8 mouse cellular contexts compared by ENCODE assay signal in the genomic region with DNA sequence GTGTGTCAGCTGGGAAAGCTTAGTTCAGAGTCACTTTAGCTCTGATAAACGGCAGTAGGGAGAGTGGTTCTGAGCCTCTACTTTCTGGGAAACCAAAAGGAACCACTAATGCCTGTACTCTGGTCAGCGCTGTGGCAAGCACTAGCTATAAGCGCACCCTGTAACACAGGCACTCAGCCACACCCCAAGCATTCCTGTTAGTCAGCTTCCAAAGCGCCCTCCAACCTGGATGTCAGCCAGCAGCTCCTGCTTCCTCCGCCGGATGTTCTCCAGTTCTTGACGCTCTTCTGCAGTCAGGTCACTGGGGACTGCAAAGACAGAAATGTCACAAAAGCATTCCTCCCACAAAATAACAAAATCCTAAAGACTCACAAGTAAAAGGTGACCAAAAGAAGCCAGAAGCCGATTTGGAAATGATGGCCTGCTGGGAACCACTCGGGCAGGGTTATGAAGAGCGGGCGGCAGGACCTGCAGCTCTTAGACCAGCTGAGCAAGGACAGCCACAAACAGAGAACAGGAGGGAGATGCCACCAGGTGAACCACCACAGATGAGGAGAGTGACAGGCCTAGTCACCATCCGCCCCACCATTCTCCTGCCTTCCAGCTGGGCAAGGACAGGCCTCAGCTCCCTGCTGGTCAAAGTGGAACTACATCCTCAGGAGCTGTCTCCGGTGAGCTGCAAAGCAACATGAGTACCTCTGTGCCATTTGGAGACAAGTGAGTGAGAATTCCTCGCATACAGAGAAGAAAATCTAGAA. TPM values are rescaled to one million over a fixed set of nuclear protein-coding genes. Genes with fewer than 3 reads are reported as not detected.
A peak's percentile ranks its signal among the peaks of the same experiment; 100 is the strongest.
DNase-seq lines count a peak whose midpoint lies in the region; ATAC-seq and TF ChIP-seq lines count a peak whose summit lies in the region.

No protein-coding gene starts in this region.

- 0 out of 2 replicates have a peak overlapping the region, but pooled peaks have one; percentile 21 for H3K27ac ChIP-seq in forebrain, postnatal 0 days (ENCODE audit: low read depth, low read length)
- no peak overlapping the region for H3K27ac ChIP-seq in forebrain, embryonic 15.5 days (replicated peaks)
- peak overlapping the region; percentile 24; the same call in 1 of the 2 replicates for H3K27ac ChIP-seq in embryonic facial prominence, embryonic 14.5 days (replicated peaks; ENCODE audit: low read depth, low read length)
- peak overlapping the region; percentile 15; the same call in 1 of the 2 replicates for H3K27ac ChIP-seq in intestine, embryonic 15.5 days
- peak overlapping the region; percentile 58 for H3K27ac ChIP-seq in lung, embryonic 16.5 days (ENCODE audit: low read length)
- H3K27ac ChIP-seq in midbrain, embryonic 16.5 days (ENCODE audit: low read length): no peak overlapping the region

- peak; percentile 13; the same call in 1 of the 2 replicates for TF ChIP-seq CTCF in forebrain, postnatal 0 days (IDR thresholded peaks at IDR 0.05; ENCODE audit: low read depth)

- 60% methylated on average over 14 of the region's 14 CpGs for WGBS in forebrain, postnatal 0 days
- 61% methylated on average over 14 of the region's 14 CpGs for WGBS in forebrain, embryonic 15.5 days
- WGBS in embryonic facial prominence, embryonic 14.5 days: 53% methylated on average over 14 of the region's 14 CpGs
- 51% methylated on average over 14 of the region's 14 CpGs for WGBS in intestine, embryonic 15.5 days
- 31% methylated on average over 14 of the region's 14 CpGs for WGBS in lung, embryonic 16.5 days
- 71% methylated on average over 14 of the region's 14 CpGs for WGBS in midbrain, embryonic 16.5 days

- no peak for ATAC-seq in forebrain, postnatal 0 days
- ATAC-seq in forebrain, embryonic 15.5 days (replicated peaks): no peak
- ATAC-seq in embryonic facial prominence, embryonic 14.5 days (ENCODE audit: low read depth): 0 out of 2 replicates have a peak, but pooled peaks have one; percentile 54
- ATAC-seq in intestine, embryonic 15.5 days: peak; percentile 74
- peak; percentile 86 for ATAC-seq in lung, embryonic 16.5 days (ENCODE audit: low read depth)
- no peak for ATAC-seq in midbrain, embryonic 16.5 days

- no peak overlapping the region for H3K4me2 ChIP-seq in forebrain, postnatal 0 days (ENCODE audit: low read depth)
- no peak overlapping the region for H3K4me2 ChIP-seq in forebrain, embryonic 15.5 days (replicated peaks)
- H3K4me2 ChIP-seq in embryonic facial prominence, embryonic 14.5 days (ENCODE audit: low read depth, low read length): no peak overlapping the region
- no peak overlapping the region for H3K4me2 ChIP-seq in intestine, embryonic 15.5 days (replicated peaks)
- peak overlapping the region; percentile 19; the same call in 1 of the 2 replicates for H3K4me2 ChIP-seq in lung, embryonic 16.5 days (ENCODE audit: low read depth, low read length)
- no peak overlapping the region for H3K4me2 ChIP-seq in midbrain, embryonic 16.5 days (ENCODE audit: low read length)

- H3K4me1 ChIP-seq in forebrain, postnatal 0 days (ENCODE audit: insufficient read depth): peaks cover 21% of the 10 kb centered on the region
- peaks cover 38% of the 10 kb centered on the region for H3K4me1 ChIP-seq in forebrain, embryonic 15.5 days
- H3K4me1 ChIP-seq in embryonic facial prominence, embryonic 14.5 days (ENCODE audit: control insufficient read depth, insufficient read depth, low read length): peaks cover 36% of the 10 kb centered on the region
- peaks cover 37% of the 10 kb centered on the region for H3K4me1 ChIP-seq in intestine, embryonic 15.5 days (replicated peaks)
- peaks cover 39% of the 10 kb centered on the region for H3K4me1 ChIP-seq in lung, embryonic 16.5 days (replicated peaks; ENCODE audit: control insufficient read depth, insufficient read depth, low read length)
- H3K4me1 ChIP-seq in midbrain, embryonic 16.5 days (ENCODE audit: control insufficient read depth, insufficient read depth, low read length): peaks cover 25% of the 10 kb centered on the region

- H3K9ac ChIP-seq in forebrain, postnatal 0 days: no peak overlapping the region
- no peak overlapping the region for H3K9ac ChIP-seq in forebrain, embryonic 15.5 days (replicated peaks)
- H3K9ac ChIP-seq in embryonic facial prominence, embryonic 14.5 days (ENCODE audit: low read depth, low read length): no peak overlapping the region
- no peak overlapping the region for H3K9ac ChIP-seq in intestine, embryonic 15.5 days
- H3K9ac ChIP-seq in lung, embryonic 16.5 days (ENCODE audit: low read length): no peak overlapping the region
- H3K9ac ChIP-seq in midbrain, embryonic 16.5 days (ENCODE audit: low read depth, low read length): no peak overlapping the region

- H3K9me3 ChIP-seq in forebrain, postnatal 0 days (ENCODE audit: low read length): no peaks in the 10 kb centered on the region
- H3K9me3 ChIP-seq in forebrain, embryonic 15.5 days: no peaks in the 10 kb centered on the region
- H3K9me3 ChIP-seq in embryonic facial prominence, embryonic 14.5 days (ENCODE audit: control insufficient read depth, low read length): no peaks in the 10 kb centered on the region
- no peaks in the 10 kb centered on the region for H3K9me3 ChIP-seq in intestine, embryonic 15.5 days
- no peaks in the 10 kb centered on the region for H3K9me3 ChIP-seq in lung, embryonic 16.5 days (ENCODE audit: control insufficient read depth, low read length)
- no peaks in the 10 kb centered on the region for H3K9me3 ChIP-seq in midbrain, embryonic 16.5 days (replicated peaks; ENCODE audit: control insufficient read depth, low read length, poor library complexity, severe bottlenecking)

- H3K4me3 ChIP-seq in forebrain, postnatal 0 days (ENCODE audit: low read depth, low read length): no peak overlapping the region
- no peak overlapping the region for H3K4me3 ChIP-seq in forebrain, embryonic 15.5 days
- H3K4me3 ChIP-seq in embryonic facial prominence, embryonic 14.5 days (ENCODE audit: low read depth, low read length): no peak overlapping the region
- H3K4me3 ChIP-seq in intestine, embryonic 15.5 days (replicated peaks): no peak overlapping the region
- no peak overlapping the region for H3K4me3 ChIP-seq in lung, embryonic 16.5 days (ENCODE audit: low read length)
- no peak overlapping the region for H3K4me3 ChIP-seq in midbrain, embryonic 16.5 days (ENCODE audit: low read depth, low read length)

- H3K27me3 ChIP-seq in forebrain, postnatal 0 days (ENCODE audit: insufficient read depth, low read length): no peaks in the 10 kb centered on the region
- no peaks in the 10 kb centered on the region for H3K27me3 ChIP-seq in forebrain, embryonic 15.5 days
- no peaks in the 10 kb centered on the region for H3K27me3 ChIP-seq in embryonic facial prominence, embryonic 14.5 days (replicated peaks; ENCODE audit: control insufficient read depth, insufficient read depth, low read length)
- no peaks in the 10 kb centered on the region for H3K27me3 ChIP-seq in intestine, embryonic 15.5 days (replicated peaks)
- no peaks in the 10 kb centered on the region for H3K27me3 ChIP-seq in lung, embryonic 16.5 days (ENCODE audit: control insufficient read depth, insufficient read depth, low read depth, low read length)
- no peaks in the 10 kb centered on the region for H3K27me3 ChIP-seq in midbrain, embryonic 16.5 days (ENCODE audit: control insufficient read depth, insufficient read depth, low read depth, low read length)

- H3K36me3 ChIP-seq in forebrain, postnatal 0 days (ENCODE audit: insufficient read depth): peaks cover 31% of the 10 kb centered on the region
- peaks cover 18% of the 10 kb centered on the region for H3K36me3 ChIP-seq in forebrain, embryonic 15.5 days
- peaks cover 31% of the 10 kb centered on the region; the same call in 1 of the 2 replicates for H3K36me3 ChIP-seq in embryonic facial prominence, embryonic 14.5 days (ENCODE audit: control insufficient read depth, insufficient read depth, low read length)
- no peaks in the 10 kb centered on the region for H3K36me3 ChIP-seq in intestine, embryonic 15.5 days
- H3K36me3 ChIP-seq in lung, embryonic 16.5 days (ENCODE audit: control insufficient read depth, insufficient read depth, low read length): peaks cover 2% of the 10 kb centered on the region; the same call in 1 of the 2 replicates
- peaks cover 8% of the 10 kb centered on the region; the same call in 1 of the 2 replicates for H3K36me3 ChIP-seq in midbrain, embryonic 16.5 days (ENCODE audit: control insufficient read depth, insufficient read depth, low read length)

- no peak for DNase-seq in forebrain, postnatal 0 days
- DNase-seq in NIH3T3 (ENCODE audit: low read depth): peak; percentile 58
- DNase-seq in embryonic facial prominence, embryonic 14.5 days (ENCODE audit: low spot score): peak; percentile 89
- DNase-seq in thymus, postnatal 0 days (ENCODE audit: low spot score): no peak

RNA-seq across cellular contexts. Expression of gene Cyth1, which starts 54.8 kb away (rescaled TPM):
- 64.1 and 74.1 TPM in 2 replicates for total RNA-seq in forebrain, postnatal 0 days (2014; rRNA removed)
- 23.7 and 24.2 TPM in 2 replicates for polyA plus RNA-seq in forebrain, postnatal 0 days (2015; fragmentation: Nextera tagmentation; extraction: Ambion mirVana)
- polyA plus RNA-seq in forebrain, embryonic 15.5 days (2015; fragmentation: Nextera tagmentation; extraction: Ambion mirVana): 32.3 and 34.6 TPM in 2 replicates
- 11.4 and 12.5 TPM in 2 replicates for polyA plus RNA-seq in embryonic facial prominence, embryonic 14.5 days (2014; fragmentation: Nextera tagmentation; extraction: Ambion mirVana)
- polyA plus RNA-seq in intestine, embryonic 15.5 days (2015; fragmentation: Nextera tagmentation; extraction: Ambion mirVana): 11.6 and 12.1 TPM in 2 replicates
- 14.1 and 14.4 TPM in 2 replicates for polyA plus RNA-seq in lung, embryonic 16.5 days (2015; fragmentation: Nextera tagmentation; extraction: Ambion mirVana)
- 44.7 and 46.1 TPM in 2 replicates for polyA plus RNA-seq in thymus, postnatal 0 days (2015; fragmentation: Nextera tagmentation; extraction: Ambion mirVana)
- 25.1 and 26.7 TPM in 2 replicates for polyA plus RNA-seq in midbrain, embryonic 16.5 days (2015; fragmentation: Nextera tagmentation; extraction: Ambion mirVana)

Comparison
In these comparisons a context has a peak if more than half of its experiments do, and no peak if none do; other contexts are left out.
1. H3K27ac ChIP-seq: peak in forebrain, postnatal 0 days (single experiment), embryonic facial prominence, embryonic 14.5 days (single experiment), intestine, embryonic 15.5 days (single experiment) and lung, embryonic 16.5 days (single experiment); none in forebrain, embryonic 15.5 days (single experiment) and midbrain, embryonic 16.5 days (single experiment).
2. ATAC-seq: peak in embryonic facial prominence, embryonic 14.5 days (single experiment), intestine, embryonic 15.5 days (single experiment) and lung, embryonic 16.5 days (single experiment); none in forebrain, postnatal 0 days (single experiment), forebrain, embryonic 15.5 days (single experiment) and midbrain, embryonic 16.5 days (single experiment).
3. DNase-seq: peak in NIH3T3 (single experiment) and embryonic facial prominence, embryonic 14.5 days (single experiment); none in forebrain, postnatal 0 days (single experiment) and thymus, postnatal 0 days (single experiment).